Mouse (Mus musculus) macrophage (primary cell): ENCODE measurements around the gene Sorbs1. TPM values are rescaled to one million over a fixed set of nuclear protein-coding genes. Genes with fewer than 3 reads are reported as not detected.

Experiments used
- H3K27ac ChIP-seq: fragments of 350-480 bp; formaldehyde crosslinking; 2 replicates; pipeline ENCODE4 v1.9.0; 2021
- H3K36me3 ChIP-seq: fragments of 350-480 bp; formaldehyde crosslinking; 2 replicates; pipeline ENCODE4 v1.9.0; 2021; ENCODE audit errors: inconsistent target
- H3K4me3 ChIP-seq: fragments of 350-480 bp; formaldehyde crosslinking; 2 replicates; pipeline ENCODE4 v1.9.0; 2021; ENCODE audit errors: inconsistent target
- H3K79me2 ChIP-seq: fragments of 350-480 bp; formaldehyde crosslinking; 2 replicates; pipeline ENCODE4 v1.9.0; 2021; ENCODE audit errors: inconsistent target
- WGBS: methylation state at CpG from one replicate; pipeline ENCODE4 v1.1.7; 2026; ENCODE audit warnings: inconsistent platforms; ENCODE audit not compliant: missing documents; 5-methylcytosine and 5-hydroxymethylcytosine counted together
- polyA plus RNA-seq: library from polyadenylated mRNA; stranded (reverse); fragments of 250-400 nt; gene quantifications from 3 replicates; pipeline ENCODE4 v1.2.4, GENCODE M21; 2018; ENCODE audit warnings: inconsistent platforms

Gene Sorbs1
- polyA plus RNA-seq, 1 experiment from 2014 or later, result 0.19 TPM

- H3K27ac ChIP-seq, result no peak overlapping the region
- no peak overlapping the region for H3K4me3 ChIP-seq
- WGBS, result 25% methylated on average over 5 of the region's 5 CpGs
- no peaks in the 10 kb centered on the region for H3K79me2 ChIP-seq
- no peaks in the 10 kb centered on the region for H3K36me3 ChIP-seq
Observed at GRCm38 (mm10) chr19:40343018-40343417, 170.6 kb downstream of the Sorbs1 start.

- no peak overlapping the region for H3K4me3 ChIP-seq
- H3K27ac ChIP-seq, result no peak overlapping the region
- WGBS, result 88% methylated on average over 6 of the region's 6 CpGs
- no peaks in the 10 kb centered on the region for H3K36me3 ChIP-seq
- H3K79me2 ChIP-seq, result no peaks in the 10 kb centered on the region
Observed at GRCm38 (mm10) chr19:40341141-40341540, 172.4 kb downstream of the Sorbs1 start.

GRCm38 (mm10) chr19:40336694-40337093 is 176.9 kb downstream of the Sorbs1 start:
- 82% methylated on average over 4 of the region's 4 CpGs for WGBS
- no peaks in the 10 kb centered on the region for H3K79me2 ChIP-seq
- no peak overlapping the region for H3K4me3 ChIP-seq
- no peak overlapping the region for H3K27ac ChIP-seq
- H3K36me3 ChIP-seq, result no peaks in the 10 kb centered on the region

- Histone ChIP-seq H3K79me2 (no peaks in the 10 kb centered on the region), H3K36me3 (no peaks in the 10 kb centered on the region)
Observed at GRCm38 (mm10) chr19:40333905-40334304, 179.7 kb downstream of the Sorbs1 start.

GRCm38 (mm10) chr19:40333081-40333480 is 180.5 kb downstream of the Sorbs1 start:
- 95% methylated on average over 4 of the region's 4 CpGs for WGBS

More at GRCm38 (mm10) chr19:40333905-40334304, 179.7 kb downstream of the Sorbs1 start:
- WGBS, result 69% methylated on average over 5 of the region's 5 CpGs
- no peak overlapping the region for H3K4me3 ChIP-seq
- no peak overlapping the region for H3K27ac ChIP-seq

GRCm38 (mm10) chr19:40332303-40332702 is 181.3 kb downstream of the Sorbs1 start:
- Histone ChIP-seq H3K4me3 (no peak overlapping the region), H3K79me2 (no peaks in the 10 kb centered on the region), H3K27ac (no peak overlapping the region), H3K36me3 (no peaks in the 10 kb centered on the region)
- 91% methylated on average over 5 of the region's 6 CpGs for WGBS

More at GRCm38 (mm10) chr19:40333081-40333480, 180.5 kb downstream of the Sorbs1 start:
- Histone ChIP-seq H3K27ac (no peak overlapping the region), H3K4me3 (no peak overlapping the region), H3K79me2 (no peaks in the 10 kb centered on the region), H3K36me3 (no peaks in the 10 kb centered on the region)

- H3K4me3 ChIP-seq, result no peak overlapping the region
- no peaks in the 10 kb centered on the region for H3K79me2 ChIP-seq
- 87% methylated on average over 6 of the region's 6 CpGs for whole genome bisulfite sequencing
- no peaks in the 10 kb centered on the region for H3K36me3 ChIP-seq
- no peak overlapping the region for H3K27ac ChIP-seq
Observed at GRCm38 (mm10) chr19:40331846-40332245, 181.7 kb downstream of the Sorbs1 start.

- WGBS, result 95% methylated on average over 21 of the region's 21 CpGs
Observed at GRCm38 (mm10) chr19:40326126-40326525, 187.5 kb downstream of the Sorbs1 start.

GRCm38 (mm10) chr19:40325381-40325780 is 188.2 kb downstream of the Sorbs1 start:
- Histone ChIP-seq H3K27ac (no peak overlapping the region), H3K36me3 (no peaks in the 10 kb centered on the region), H3K79me2 (no peaks in the 10 kb centered on the region), H3K4me3 (no peak overlapping the region)
- WGBS, result 89% methylated on average over 8 of the region's 8 CpGs

More at GRCm38 (mm10) chr19:40326126-40326525, 187.5 kb downstream of the Sorbs1 start:
- Histone ChIP-seq H3K27ac (no peak overlapping the region), H3K4me3 (no peak overlapping the region), H3K79me2 (no peaks in the 10 kb centered on the region), H3K36me3 (no peaks in the 10 kb centered on the region)

- Histone ChIP-seq H3K79me2 (no peaks in the 10 kb centered on the region), H3K27ac (no peak overlapping the region), H3K36me3 (no peaks in the 10 kb centered on the region), H3K4me3 (no peak overlapping the region)
- WGBS, result 96% methylated on average over 3 of the region's 3 CpGs
Observed at GRCm38 (mm10) chr19:40322226-40322625, 191.4 kb downstream of the Sorbs1 start.

GRCm38 (mm10) chr19:40319199-40319598 is 194.4 kb downstream of the Sorbs1 start:
- no peaks in the 10 kb centered on the region for H3K36me3 ChIP-seq
- H3K27ac ChIP-seq, result no peak overlapping the region
- WGBS, result 82% methylated on average over 3 of the region's 3 CpGs

GRCm38 (mm10) chr19:40318511-40318910 is 195.1 kb downstream of the Sorbs1 start:
- Histone ChIP-seq H3K79me2 (no peaks in the 10 kb centered on the region), H3K27ac (no peak overlapping the region), H3K36me3 (no peaks in the 10 kb centered on the region), H3K4me3 (no peak overlapping the region)
- WGBS, result 87% methylated on average over 6 of the region's 6 CpGs

More at GRCm38 (mm10) chr19:40319199-40319598, 194.4 kb downstream of the Sorbs1 start:
- Histone ChIP-seq H3K79me2 (no peaks in the 10 kb centered on the region), H3K4me3 (no peak overlapping the region)

GRCm38 (mm10) chr19:40317001-40317400 is 196.6 kb downstream of the Sorbs1 start:
- 97% methylated on average over 2 of the region's 4 CpGs for WGBS
- Histone ChIP-seq H3K36me3 (no peaks in the 10 kb centered on the region), H3K27ac (no peak overlapping the region)

GRCm38 (mm10) chr19:40314252-40314651 is 199.3 kb downstream of the Sorbs1 start:
- Histone ChIP-seq H3K4me3 (no peak overlapping the region), H3K36me3 (no peaks in the 10 kb centered on the region), H3K79me2 (no peaks in the 10 kb centered on the region), H3K27ac (no peak overlapping the region)
- WGBS, result 95% methylated on average over 11 of the region's 11 CpGs

More at GRCm38 (mm10) chr19:40317001-40317400, 196.6 kb downstream of the Sorbs1 start:
- Histone ChIP-seq H3K4me3 (no peak overlapping the region), H3K79me2 (no peaks in the 10 kb centered on the region)

- WGBS, result 94% methylated on average over 8 of the region's 8 CpGs
- Histone ChIP-seq H3K4me3 (no peak overlapping the region), H3K27ac (no peak overlapping the region), H3K79me2 (no peaks in the 10 kb centered on the region), H3K36me3 (no peaks in the 10 kb centered on the region)
Observed at GRCm38 (mm10) chr19:40311631-40312030, 201.9 kb downstream of the Sorbs1 start.
